Mouse (Mus musculus) embryonic facial prominence, embryonic 11.5 days (tissue): ENCODE data around the gene Zfp599. TPM values are rescaled to one million over a fixed set of nuclear protein-coding genes. Genes with fewer than 3 reads are reported as not detected.
"Not testable (repeated sequence)": the region's sequence is repeated elsewhere in the genome, so short reads cannot be mapped to it uniquely, and the experiment has no call there.

ENCODE experiments used
- ATAC-seq: fragments of 200-750 bp; cut with Nextera tagmentation; replicated peaks from 2 replicates; pipeline ENCODE4 v1.8.0; 2017; ENCODE audit warnings: low read depth; ENCODE audit not compliant: insufficient number of reproducible peaks, low FRiP score, low TSS enrichment
- DNase-seq: peaks from one replicate; pipeline ENCODE4 v3.0.0-alpha.2; 2015; ENCODE audit warnings: low spot score
- H3K27ac ChIP-seq: fragments of 300-500 bp; sonication (generic); replicated peaks from 2 replicates; pipeline ENCODE4 v1.5.1; 2014; ENCODE audit warnings: mild to moderate bottlenecking, low read depth, low read length, control low read depth
- H3K27me3 ChIP-seq: fragments of 300-500 bp; sonication (generic); 2 replicates; pipeline ENCODE4 v1.6.1; 2014; ENCODE audit warnings: mild to moderate bottlenecking, low read length, moderate library complexity, mixed read lengths; ENCODE audit not compliant: control insufficient read depth, insufficient read depth
- H3K36me3 ChIP-seq: fragments of 300-500 bp; sonication (generic); replicated peaks from 2 replicates; pipeline ENCODE4 v1.6.1; 2014; ENCODE audit warnings: low read depth, mild to moderate bottlenecking, low read length, moderate library complexity, mixed read lengths; ENCODE audit not compliant: control insufficient read depth, insufficient read depth
- H3K4me1 ChIP-seq: fragments of 300-500 bp; sonication (generic); 2 replicates; pipeline ENCODE4 v1.6.1; 2014; ENCODE audit warnings: low read length, mixed read lengths; ENCODE audit not compliant: control insufficient read depth, insufficient read depth
- H3K4me2 ChIP-seq: fragments of 300-500 bp; sonication (generic); 2 replicates; pipeline ENCODE4 v1.6.1; 2014; ENCODE audit warnings: low read depth, mild to moderate bottlenecking, control low read depth, low read length, moderate library complexity
- H3K4me3 ChIP-seq: fragments of 300-500 bp; sonication (generic); 2 replicates; pipeline ENCODE4 v1.5.1; 2014; ENCODE audit warnings: low read depth, low read length, control low read depth
- H3K9ac ChIP-seq: fragments of 300-500 bp; sonication (generic); replicated peaks from 2 replicates; pipeline ENCODE4 v1.6.1; 2014; ENCODE audit warnings: mild to moderate bottlenecking, control low read depth, low read length
- H3K9me3 ChIP-seq: fragments of 300-500 bp; sonication (generic); replicated peaks from 2 replicates; pipeline ENCODE4 v1.6.1; 2016; ENCODE audit warnings: mild to moderate bottlenecking, low read length, inconsistent platforms, mixed read lengths; ENCODE audit not compliant: control insufficient read depth
- WGBS: fragments of 180-500 bp; shearing (Covaris S2); extraction: QIAGEN DNeasy Blood & Tissue Kit; methylation state at CpG from one replicate; pipeline ENCODE4 v1.1.7; 2014; 5-methylcytosine and 5-hydroxymethylcytosine counted together
- polyA plus RNA-seq: library from polyadenylated mRNA; unstranded; fragments of >200 nt; fragmentation: Nextera tagmentation; extraction: Ambion mirVana; gene quantifications from 2 replicates; pipeline ENCODE4 v1.2.1, GENCODE M21; 2014

Zfp599 gene
- polyA plus RNA-seq: 8.6 and 9.6 TPM in 2 replicates

GRCm38 (mm10) chr9:22259184-22260091, at the start of gene Zfp599:
Zfp599 (minus strand) TSS chr9:22259895.
- Histone ChIP-seq H3K27ac (no peak within 1 kb of the TSS), H3K4me3 (peak within 1 kb of the TSS; percentile 75), H3K9ac (peak within 1 kb of the TSS; percentile 82), H3K36me3 (peaks cover 2% of the 10 kb centered on the region; the same call in 1 of the 2 replicates), H3K4me2 (peak within 1 kb of the TSS; percentile 62), H3K4me1 (no peaks in the 10 kb centered on the region), H3K9me3 (no peaks in the 10 kb centered on the region), H3K27me3 (no peaks in the 10 kb centered on the region)
- WGBS: under 1% methylated on average over 35 of the region's 35 CpGs
- peak; percentile 87 for DNase-seq
- ATAC-seq: peak; percentile 94; the same call in 1 of the 2 replicates

GRCm38 (mm10) chr9:22307920-22308262, 48.2 kb upstream of the Zfp599 start:
- 15% methylated on average over 9 of the region's 9 CpGs for WGBS
- H3K4me2 ChIP-seq: peak overlapping the region; percentile 11; the same call in 1 of the 2 replicates
- H3K4me1 ChIP-seq, H3K27me3 ChIP-seq, H3K9me3 ChIP-seq, H3K27ac ChIP-seq, DNase-seq: not testable (repeated sequence)
- peak overlapping the region; percentile 97 for H3K9ac ChIP-seq
- peak overlapping the region; percentile 73 for H3K4me3 ChIP-seq
- peaks cover 15% of the 10 kb centered on the region for H3K36me3 ChIP-seq
- ATAC-seq: 0 out of 2 replicates have a peak, but pooled peaks have one; percentile 11

DNA sequence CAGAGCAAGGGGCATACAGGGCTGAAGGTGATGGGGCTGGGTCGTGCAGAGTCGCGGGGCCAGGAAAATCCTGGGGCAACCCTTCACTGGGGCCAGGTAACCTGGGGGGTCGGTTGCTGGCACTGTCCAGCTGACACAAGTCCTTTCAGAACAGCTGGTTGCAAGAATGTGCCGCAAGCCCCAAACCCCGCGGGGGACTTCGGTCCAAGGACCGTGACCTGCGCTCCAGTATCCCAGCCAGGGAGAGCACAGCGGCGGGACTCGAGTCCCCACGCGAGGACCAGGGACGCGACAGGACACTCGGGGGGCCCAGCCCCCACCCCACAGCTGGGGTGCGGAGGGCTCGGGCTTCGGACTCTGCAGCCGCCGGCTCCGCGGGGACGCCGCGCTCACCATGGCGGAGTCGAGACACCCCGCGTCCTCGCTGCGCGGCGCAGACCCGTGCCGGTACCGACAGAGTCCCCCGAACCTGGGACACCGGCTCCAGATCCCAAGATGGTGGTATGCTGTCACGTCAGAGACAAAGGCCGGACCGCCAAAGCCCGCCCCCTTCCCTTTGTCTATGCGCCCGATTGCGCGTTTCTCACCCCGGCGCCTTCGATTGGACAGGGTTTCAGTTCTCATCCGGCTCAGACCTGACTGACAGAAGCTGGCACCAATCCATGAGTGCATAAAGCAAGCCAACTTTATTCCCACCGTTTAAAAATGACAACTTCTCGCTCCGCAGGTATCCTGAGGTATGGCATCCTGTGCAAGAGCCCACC, 47.6 kb upstream of the Zfp599 start, which contains the start of gene Zfp810:
Gene Zfp810 (minus strand): TSS at position 493 of the 764 bp plus-strand sequence.
- Histone ChIP-seq H3K4me1 (no peaks in the 10 kb centered on the region), H3K27me3 (no peaks in the 10 kb centered on the region), H3K4me3 (peak within 1 kb of the TSS; percentile 73), H3K4me2 (peak within 1 kb of the TSS; percentile 58), H3K27ac (no peak within 1 kb of the TSS), H3K36me3 (peaks cover 17% of the 10 kb centered on the region), H3K9me3 (no peaks in the 10 kb centered on the region), H3K9ac (peak within 1 kb of the TSS; percentile 97)
- peak; percentile 98 for ATAC-seq
- WGBS: under 1% methylated on average over 55 of the region's 56 CpGs
- peak; percentile 97 for DNase-seq

DNA sequence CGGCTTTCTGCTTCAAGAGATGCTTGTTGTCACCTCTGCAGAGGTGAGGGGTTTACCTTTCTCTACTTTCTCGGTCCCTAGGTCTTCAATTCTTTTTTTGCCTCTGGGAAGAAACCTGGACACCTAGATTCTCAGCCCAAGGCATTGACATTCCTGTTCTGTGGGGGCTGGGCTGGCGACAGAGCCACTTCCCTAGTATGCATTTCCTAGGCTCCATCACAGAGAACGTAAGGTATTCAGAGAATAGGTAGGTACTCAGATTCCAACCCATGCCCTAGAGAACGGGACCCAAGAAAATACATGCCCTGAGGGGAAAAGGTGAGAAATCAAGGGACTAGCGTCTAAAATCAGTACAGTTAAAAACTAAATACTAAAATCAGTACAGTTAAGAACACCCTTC, 47.0 kb upstream of the Zfp599 start:
- DNase-seq (peak; percentile 57), ATAC-seq (no peak)
- peaks cover 17% of the 10 kb centered on the region for H3K36me3 ChIP-seq

DNA sequence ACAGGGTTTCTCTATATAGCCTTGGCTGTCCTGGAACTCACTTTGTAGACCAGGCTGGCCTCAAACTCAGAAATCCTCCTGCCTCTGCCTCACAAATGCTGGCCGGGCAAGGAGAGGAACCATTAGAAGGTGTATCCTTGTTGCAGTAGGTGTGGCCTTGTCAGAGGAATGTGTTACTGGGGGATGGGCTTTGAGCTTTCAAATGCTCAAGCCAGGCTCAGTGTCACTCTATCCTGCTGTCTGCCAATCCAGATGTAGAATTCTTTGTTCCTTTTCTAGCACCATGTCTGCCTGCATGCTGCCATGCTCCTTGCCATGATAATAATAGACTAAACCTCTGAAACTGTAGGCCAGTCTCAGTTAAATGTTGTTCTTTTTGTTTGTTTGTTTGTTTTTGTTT, 42.5 kb upstream of the Zfp599 start:
- no peak overlapping the region for H3K9ac ChIP-seq
- no peaks in the 10 kb centered on the region for H3K9me3 ChIP-seq
- no peak overlapping the region for H3K27ac ChIP-seq
- ATAC-seq: no peak
- no peaks in the 10 kb centered on the region for H3K4me1 ChIP-seq
- H3K36me3 ChIP-seq: peaks cover 29% of the 10 kb centered on the region
- WGBS: 100% methylated on average over 1 of the region's 1 CpGs
- no peaks in the 10 kb centered on the region for H3K27me3 ChIP-seq
- DNase-seq: no peak
- no peak overlapping the region for H3K4me3 ChIP-seq
- no peak overlapping the region for H3K4me2 ChIP-seq

More for the DNA sequence above, 47.0 kb upstream of the Zfp599 start:
- H3K4me3 ChIP-seq: peak overlapping the region; percentile 73
- 19% methylated on average over 6 of the region's 6 CpGs for whole genome bisulfite sequencing
- no peaks in the 10 kb centered on the region for H3K9me3 ChIP-seq
- H3K4me1 ChIP-seq: no peaks in the 10 kb centered on the region
- no peaks in the 10 kb centered on the region for H3K27me3 ChIP-seq
- peak overlapping the region; percentile 58 for H3K4me2 ChIP-seq
- H3K9ac ChIP-seq: peak overlapping the region; percentile 97
- no peak overlapping the region for H3K27ac ChIP-seq

DNA sequence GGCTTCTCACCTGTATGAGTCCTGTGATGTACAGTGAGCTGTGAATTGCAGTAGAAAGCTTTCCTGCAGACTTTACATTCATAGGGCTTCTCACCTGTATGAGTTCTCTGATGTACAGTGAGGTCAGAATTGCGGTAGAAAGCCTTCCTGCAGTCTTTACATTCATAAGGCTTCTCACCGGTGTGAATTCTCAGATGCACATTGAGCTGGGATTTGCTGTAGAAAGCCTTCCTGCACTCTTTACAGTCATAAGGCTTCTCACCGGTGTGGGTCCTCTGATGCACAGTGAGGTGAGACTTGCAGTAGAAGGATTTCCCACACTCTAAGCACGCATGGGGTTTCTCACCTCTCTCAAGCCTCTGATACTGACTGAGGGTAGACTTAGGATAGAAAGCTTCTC, 19.0 kb upstream of the Zfp599 start:
- Histone ChIP-seq H3K9ac (no peak overlapping the region), H3K36me3 (peaks cover 66% of the 10 kb centered on the region), H3K27me3 (no peaks in the 10 kb centered on the region), H3K9me3 (peaks cover 23% of the 10 kb centered on the region), H3K27ac (no peak overlapping the region), H3K4me2 (no peak overlapping the region), H3K4me3 (no peak overlapping the region), H3K4me1 (no peaks in the 10 kb centered on the region)
- DNase-seq (no peak), ATAC-seq (no peak)
- 97% methylated on average over 4 of the region's 4 CpGs for WGBS

GRCm38 (mm10) chr9:22268886-22269285, 9.2 kb upstream of the Zfp599 start:
- 85% methylated on average over 1 of the region's 1 CpGs for WGBS

More at GRCm38 (mm10) chr9:22268886-22269285, 9.2 kb upstream of the Zfp599 start:
- Histone ChIP-seq H3K27ac (no peak overlapping the region), H3K4me2 (no peak overlapping the region), H3K27me3 (no peaks in the 10 kb centered on the region), H3K9ac (no peak overlapping the region), H3K36me3 (no peaks in the 10 kb centered on the region), H3K9me3 (no peaks in the 10 kb centered on the region), H3K4me1 (no peaks in the 10 kb centered on the region), H3K4me3 (no peak overlapping the region)
- ATAC-seq (no peak), DNase-seq (no peak)
